Mouse (Mus musculus) thymus, adult 2 months (tissue): Measurements from ENCODE around the gene Sct. TPM values are rescaled to one million over a fixed set of nuclear protein-coding genes. Genes with fewer than 3 reads are reported as not detected.

Experiments
- DNase-seq: peaks from one replicate; pipeline ENCODE4 v3.0.0; 2021
- H3K27ac ChIP-seq: fragments of 200-500 bp; 2 replicates; pipeline ENCODE4 v1.5.1; 2012; ENCODE audit warnings: low read length, control low read depth; ENCODE audit not compliant: control insufficient read depth, insufficient read depth
- H3K27me3 ChIP-seq: fragments of 200-500 bp; 2 replicates; pipeline ENCODE4 v1.6.1; 2012; ENCODE audit warnings: mild to moderate bottlenecking, low read length, moderate library complexity, mixed read lengths; ENCODE audit not compliant: control insufficient read depth, insufficient read depth
- H3K36me3 ChIP-seq: fragments of 200-500 bp; 2 replicates; pipeline ENCODE4 v1.6.1; 2012; ENCODE audit warnings: mild to moderate bottlenecking, low read length, moderate library complexity; ENCODE audit not compliant: control insufficient read depth, insufficient read depth
- H3K4me1 ChIP-seq: fragments of 200-500 bp; replicated peaks from 2 replicates; pipeline ENCODE4 v1.6.1; 2012; ENCODE audit warnings: low read length; ENCODE audit not compliant: control insufficient read depth, insufficient read depth
- H3K4me3 ChIP-seq: fragments of 200-500 bp; 2 replicates; pipeline ENCODE4 v1.5.1; 2012; ENCODE audit warnings: mild to moderate bottlenecking, low read length, control low read depth, moderate library complexity; ENCODE audit not compliant: control insufficient read depth, insufficient read depth
- CTCF ChIP-seq: fragments of 200-500 bp; IDR thresholded peaks from 2 replicates; pipeline ENCODE4 v1.5.1; 2012; ENCODE audit warnings: mild to moderate bottlenecking, control low read depth, low read length, moderate library complexity, borderline replicate concordance; ENCODE audit not compliant: control insufficient read depth, poor library complexity, insufficient read depth; ENCODE audit errors: extremely low read depth
- POLR2A ChIP-seq: fragments of 200-500 bp; IDR thresholded peaks from 2 replicates; pipeline ENCODE4 v1.6.1; 2012; ENCODE audit warnings: mild to moderate bottlenecking, low read length, control low read depth, moderate library complexity; ENCODE audit not compliant: control insufficient read depth, poor library complexity, insufficient read depth; ENCODE audit errors: extremely low read depth
- WGBS: fragments of 180-500 bp; shearing (Covaris S2); methylation state at CpG from one replicate; pipeline ENCODE4 v1.1.7; 2018; 5-methylcytosine and 5-hydroxymethylcytosine counted together
- polyA plus RNA-seq: library from polyadenylated mRNA; depleted of rRNA; stranded (reverse); fragments of >200 nt; gene quantifications from 2 replicates; pipeline ENCODE4 v1.2.3, GENCODE M21; 2012

Sct gene
- polyA plus RNA-seq, 1 experiment, result 10.3 TPM

DNA sequence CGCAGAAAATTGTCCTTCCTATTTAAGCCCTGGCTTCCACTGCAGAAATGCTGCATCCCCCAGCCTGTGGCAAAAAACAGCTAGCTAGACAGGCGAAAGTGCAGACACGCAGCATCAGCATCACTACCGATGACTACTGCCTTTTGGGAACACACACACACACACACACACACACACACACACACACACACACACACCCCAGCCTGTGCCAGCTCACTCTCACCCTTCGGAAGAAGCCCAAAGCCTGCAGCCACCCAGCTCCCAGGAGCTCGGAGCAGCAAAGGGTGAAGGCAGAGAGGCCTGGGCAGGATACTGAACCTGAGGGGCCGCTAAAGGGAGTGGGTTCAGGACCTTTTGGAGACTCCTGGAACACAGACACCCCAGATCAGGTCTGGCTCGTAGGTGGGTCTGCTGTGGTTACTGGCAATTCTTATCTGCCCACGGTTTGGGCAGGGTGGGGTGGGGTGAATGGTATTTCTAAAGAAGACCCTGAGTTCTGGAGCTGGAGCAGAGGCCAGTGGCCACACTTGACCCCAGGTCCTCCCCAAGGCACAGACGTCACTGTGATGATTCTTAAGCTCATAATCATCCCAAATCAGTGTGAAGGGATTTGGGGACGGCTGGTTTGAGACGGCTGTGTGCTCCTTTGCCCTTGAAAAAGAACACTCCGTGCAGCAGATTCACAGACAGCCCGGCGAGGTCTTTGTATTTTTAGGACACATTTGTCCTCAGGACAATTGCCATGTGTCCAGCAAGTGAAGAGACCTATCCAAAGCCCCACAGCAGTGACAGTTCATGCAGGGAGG, 13.9 kb upstream of the Sct start:
- Histone ChIP-seq H3K4me1 (no peaks in the 10 kb centered on the region), H3K4me3 (no peak overlapping the region), H3K36me3 (no peaks in the 10 kb centered on the region), H3K27me3 (peaks cover 7% of the 10 kb centered on the region), H3K27ac (no peak overlapping the region)
- 76% methylated on average over 15 of the region's 15 CpGs for WGBS
- no peak for DNase-seq
- no peak for TF ChIP-seq POLR2A
- no peak for TF ChIP-seq CTCF

DNA sequence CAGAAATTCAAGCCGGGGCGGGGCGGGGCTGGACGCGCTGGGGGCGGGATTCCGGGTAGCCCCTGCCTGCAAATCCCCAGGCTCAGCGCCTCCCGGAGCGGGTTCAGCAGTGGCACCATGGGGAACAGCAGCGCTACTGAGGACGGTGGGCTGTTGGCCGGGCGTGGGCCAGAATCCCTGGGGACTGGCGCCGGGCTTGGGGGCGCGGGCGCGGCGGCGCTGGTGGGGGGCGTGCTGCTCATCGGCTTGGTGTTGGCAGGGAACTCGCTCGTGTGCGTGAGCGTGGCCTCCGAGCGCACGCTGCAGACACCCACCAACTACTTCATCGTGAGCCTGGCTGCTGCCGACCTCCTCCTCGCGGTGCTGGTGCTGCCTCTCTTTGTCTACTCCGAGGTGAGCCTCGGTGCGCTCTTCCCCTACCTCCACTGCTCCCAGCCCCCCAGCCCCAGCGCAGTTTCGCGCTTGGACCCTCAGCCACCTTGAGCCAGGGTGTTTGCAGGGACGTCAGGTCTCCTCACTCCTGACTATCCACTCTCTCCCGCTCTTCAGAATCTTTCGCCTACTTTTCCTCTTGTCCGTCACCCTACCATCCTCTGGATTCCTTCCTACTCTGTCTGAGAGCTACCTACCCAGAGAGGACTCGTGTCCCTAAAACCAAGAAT, 13.1 kb upstream of the Sct start, which contains the start of gene Drd4:
Gene Drd4, plus strand, starts transcription at position 86 of the 662 bp plus-strand sequence.
- peaks cover 7% of the 10 kb centered on the region for H3K27me3 ChIP-seq
- H3K36me3 ChIP-seq, result no peaks in the 10 kb centered on the region
- H3K4me3 ChIP-seq, result no peak within 1 kb of the TSS
- no peak for DNase-seq
- H3K4me1 ChIP-seq, result no peaks in the 10 kb centered on the region
- TF ChIP-seq POLR2A (no peak), CTCF (no peak)
- H3K27ac ChIP-seq, result no peak within 1 kb of the TSS
- WGBS, result 10% methylated on average over 46 of the region's 46 CpGs

DNA sequence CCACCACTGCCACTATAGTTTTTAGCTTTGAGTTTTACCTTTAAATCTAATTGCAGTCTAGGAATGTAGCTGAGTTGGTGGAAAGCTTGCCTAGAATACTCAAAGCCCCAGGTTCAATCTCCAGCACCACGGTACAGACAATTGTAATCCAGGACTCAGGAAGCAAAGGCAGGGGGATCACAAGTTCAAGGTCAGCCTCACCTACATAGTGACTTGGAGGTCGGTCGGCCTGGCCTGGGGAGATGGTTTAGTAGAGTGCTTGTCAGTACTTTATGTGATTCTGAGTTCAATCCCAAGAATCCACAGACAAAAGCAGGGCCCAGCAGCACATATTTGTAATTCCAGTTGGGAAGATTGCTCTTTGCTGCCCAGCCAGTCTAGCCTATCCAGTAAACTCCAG, 9.1 kb upstream of the Sct start:
- no peak overlapping the region for H3K4me3 ChIP-seq
- H3K27me3 ChIP-seq, result no peaks in the 10 kb centered on the region; the same call in 1 of the 2 replicates
- TF ChIP-seq POLR2A (no peak), CTCF (no peak)
- H3K4me1 ChIP-seq, result no peaks in the 10 kb centered on the region
- no peak for DNase-seq
- WGBS, result 97% methylated on average over 3 of the region's 3 CpGs
- H3K36me3 ChIP-seq, result no peaks in the 10 kb centered on the region
- H3K27ac ChIP-seq, result no peak overlapping the region

DNA sequence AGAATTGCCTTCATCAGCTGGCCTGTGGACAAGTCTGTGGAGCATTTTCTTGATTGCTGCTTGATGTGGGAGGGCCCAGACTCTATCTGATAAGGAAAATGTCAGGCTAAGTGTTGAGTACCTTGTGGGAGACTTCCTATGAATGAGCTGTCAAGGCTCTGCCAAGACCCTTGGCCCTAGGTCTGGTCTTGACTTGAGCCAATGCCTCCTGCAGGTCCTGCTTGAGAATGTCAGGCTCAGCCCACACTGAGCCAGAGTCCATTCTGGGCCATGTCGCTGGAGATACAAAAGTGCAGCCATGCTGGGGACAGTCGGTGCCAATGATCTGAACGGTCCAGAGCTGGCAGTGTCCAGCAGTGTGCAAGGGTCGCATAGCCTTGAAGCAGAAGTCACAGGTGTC, 3.8 kb upstream of the Sct start:
- DNase-seq, result no peak
- Histone ChIP-seq H3K27me3 (peaks cover 4% of the 10 kb centered on the region; the same call in 1 of the 2 replicates), H3K4me3 (no peak overlapping the region), H3K4me1 (peaks cover 6% of the 10 kb centered on the region; the same call in 1 of the 2 replicates), H3K36me3 (no peaks in the 10 kb centered on the region), H3K27ac (no peak overlapping the region)
- WGBS, result 93% methylated on average over 4 of the region's 4 CpGs
- no peak for TF ChIP-seq POLR2A
- TF ChIP-seq CTCF, result no peak

DNA sequence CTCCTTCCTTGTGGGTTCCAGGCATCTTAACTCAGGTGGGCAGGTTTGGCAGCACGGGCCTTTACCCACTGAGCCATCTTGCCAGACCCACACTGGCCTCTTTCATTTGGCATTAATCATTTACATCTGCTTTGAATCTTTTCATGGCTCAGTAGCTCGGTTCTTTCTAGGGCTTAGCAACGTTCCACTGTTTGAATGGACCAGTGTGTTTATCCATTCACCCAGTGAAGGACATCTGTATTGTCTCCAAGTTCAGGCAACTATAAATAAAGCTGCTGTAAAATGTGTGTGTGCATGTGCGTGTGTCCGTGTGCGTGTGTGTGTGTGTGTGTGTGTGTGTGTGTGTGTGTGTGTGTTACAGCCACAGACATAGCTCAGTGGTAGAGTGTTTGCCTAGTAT, 2.5 kb upstream of the Sct start:
- no peak for DNase-seq
- WGBS, result 92% methylated on average over 6 of the region's 6 CpGs
- H3K27me3 ChIP-seq, result peaks cover 4% of the 10 kb centered on the region; the same call in 1 of the 2 replicates
- H3K4me3 ChIP-seq, result no peak overlapping the region
- no peak for TF ChIP-seq CTCF
- H3K4me1 ChIP-seq, result peaks cover 6% of the 10 kb centered on the region; the same call in 1 of the 2 replicates
- H3K27ac ChIP-seq, result no peak overlapping the region
- H3K36me3 ChIP-seq, result no peaks in the 10 kb centered on the region

DNA sequence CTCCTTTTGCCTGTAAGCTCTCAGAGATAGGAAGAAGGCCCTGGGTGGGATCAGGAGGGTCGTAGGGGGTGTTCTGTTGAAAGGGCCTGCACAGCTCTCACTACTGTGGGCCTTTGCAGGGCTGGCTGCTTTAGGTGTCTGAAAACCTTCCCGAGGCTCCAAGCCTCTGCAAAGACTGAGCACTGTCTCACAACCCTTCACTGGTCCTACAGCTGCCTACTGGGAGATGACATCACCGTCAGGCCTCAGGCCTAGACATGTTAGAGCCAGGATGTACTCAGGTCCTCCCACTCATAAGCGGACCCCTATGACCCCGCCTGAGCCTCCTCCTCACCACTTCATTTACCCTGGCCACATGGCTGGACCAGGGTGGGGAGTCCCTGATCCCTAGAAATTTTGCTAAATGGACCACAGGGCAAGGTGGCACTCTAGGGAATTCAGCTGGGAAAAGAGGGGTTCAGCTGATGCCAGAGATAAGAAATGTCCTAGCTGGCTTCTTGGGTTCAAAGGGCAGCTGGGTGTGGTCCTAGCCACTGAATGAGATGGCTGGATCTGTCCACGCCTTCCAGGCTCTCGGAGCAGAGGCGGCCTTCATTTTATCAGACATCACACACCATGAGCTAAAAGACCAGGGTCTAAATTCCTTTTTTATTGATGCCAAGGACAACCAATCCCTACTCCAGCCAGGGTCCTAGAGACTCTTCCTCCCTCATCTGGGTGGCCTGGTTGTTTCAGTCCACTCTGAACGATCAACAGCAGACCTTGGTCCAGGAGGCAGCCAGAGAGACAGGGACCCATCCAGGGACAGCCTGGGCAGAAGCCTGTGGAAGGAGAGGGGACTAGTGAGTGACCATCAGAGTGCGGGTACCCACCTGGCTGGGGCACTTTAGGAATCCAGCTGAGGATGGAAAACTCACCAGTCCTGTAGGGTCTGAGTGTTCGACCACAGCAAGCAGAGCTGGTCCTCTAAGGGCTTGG, 943 bp downstream of the Sct start:
- no peak for DNase-seq
- H3K36me3 ChIP-seq, result no peaks in the 10 kb centered on the region
- peaks cover 4% of the 10 kb centered on the region; the same call in 1 of the 2 replicates for H3K27me3 ChIP-seq
- no peak overlapping the region for H3K4me3 ChIP-seq
- peaks cover 6% of the 10 kb centered on the region; the same call in 1 of the 2 replicates for H3K4me1 ChIP-seq
- TF ChIP-seq CTCF (no peak), POLR2A (no peak)
- 93% methylated on average over 11 of the region's 11 CpGs for WGBS
- H3K27ac ChIP-seq, result no peak overlapping the region
